In genomic region chr7:119330460-119331109, GRCm38 (mm10) we compare ENCODE assay signal across 14 mouse cellular contexts.
DNase-seq lines count a peak whose midpoint lies in the region; ATAC-seq lines count a peak whose summit lies in the region.
"Had no signal": no experiment of that assay in that cellular context is flagged by ENCODE, and none has a peak within 500 bp of the region (broad histone marks: within the 10 kb centered on the region; RNA-seq: fewer than 3 reads in every experiment).

No protein-coding gene starts in this region.

- intact Hi-C loops in left cerebral cortex, postnatal 25 days (cut with DNase I), result no loop called here
- intact Hi-C loops in left cerebral cortex, postnatal 14 days (cut with DNase I), result no loop called here

- peaks cover 79% of the 10 kb centered on the region for H3K27me3 ChIP-seq in forebrain, embryonic 10.5 days (ENCODE audit: poor library complexity, severe bottlenecking)
- H3K27me3 ChIP-seq in hindbrain, embryonic 13.5 days, result no peaks in the 10 kb centered on the region
- no peaks in the 10 kb centered on the region for H3K27me3 ChIP-seq in midbrain, embryonic 14.5 days (ENCODE audit: control insufficient read depth, insufficient read depth, low read length)
- H3K27me3 ChIP-seq: embryonic facial prominence, embryonic 15.5 days; liver, embryonic 15.5 days had no signal

- H3K9ac ChIP-seq in hindbrain, embryonic 13.5 days, result no peak overlapping the region
- no peak overlapping the region for H3K9ac ChIP-seq in midbrain, embryonic 14.5 days (replicated peaks; ENCODE audit: low read length)
- H3K9ac ChIP-seq: embryonic facial prominence, embryonic 15.5 days; liver, embryonic 15.5 days had no signal

- DNase-seq in ZHBTc4 (ENCODE audit: low read depth, low spot score), result peak; percentile 37
- DNase-seq in forebrain, embryonic 10.5 days (ENCODE audit: extremely low spot score, low spot score), result peak; percentile 16
- peak; percentile 63 for DNase-seq in midbrain, embryonic 14.5 days
- DNase-seq in left cerebral cortex, postnatal 25 days (ENCODE audit: low spot score in 2 of 2), result no peak
- DNase-seq in left cerebral cortex, postnatal 14 days (ENCODE audit: low spot score in 2 of 2), result no peak
- DNase-seq: adrenal gland, adult 2 months; kidney, adult 18-20 months; lung, postnatal 4 days; thymus, postnatal 14 days had no signal

- no peak overlapping the region for H3K4me3 ChIP-seq in forebrain, embryonic 10.5 days
- H3K4me3 ChIP-seq in hindbrain, embryonic 13.5 days, result no peak overlapping the region
- no peak overlapping the region for H3K4me3 ChIP-seq in midbrain, embryonic 14.5 days (replicated peaks; ENCODE audit: low read depth, low read length)
- H3K4me3 ChIP-seq: embryonic facial prominence, embryonic 15.5 days; layer of hippocampus, adult 2 months; liver, embryonic 15.5 days had no signal

- H3K4me1 ChIP-seq in forebrain, embryonic 10.5 days, result peaks cover 18% of the 10 kb centered on the region
- peaks cover 11% of the 10 kb centered on the region for H3K4me1 ChIP-seq in hindbrain, embryonic 13.5 days (replicated peaks)
- H3K4me1 ChIP-seq in midbrain, embryonic 14.5 days (ENCODE audit: control insufficient read depth, insufficient read depth, low read length), result peaks cover 17% of the 10 kb centered on the region; the same call in 1 of the 2 replicates
- H3K4me1 ChIP-seq: embryonic facial prominence, embryonic 15.5 days; liver, embryonic 15.5 days had no signal

- peak; percentile 88 for ATAC-seq in hindbrain, embryonic 13.5 days (ENCODE audit: low FRiP score)
- peak; percentile 40; the same call in 1 of the 2 replicates for ATAC-seq in midbrain, embryonic 14.5 days (ENCODE audit: low FRiP score, low TSS enrichment)
- no peak for ATAC-seq in activated CD4-positive, CD25-positive, alpha-beta regulatory T cell, adult 4 months

- no peak overlapping the region for H3K27ac ChIP-seq in forebrain, embryonic 10.5 days
- no peak overlapping the region for H3K27ac ChIP-seq in hindbrain, embryonic 13.5 days
- peak overlapping the region; percentile 32 for H3K27ac ChIP-seq in midbrain, embryonic 14.5 days (replicated peaks; ENCODE audit: low read depth, low read length)
- H3K27ac ChIP-seq: embryonic facial prominence, embryonic 15.5 days; layer of hippocampus, adult 2 months; liver, embryonic 15.5 days had no signal

- no peaks in the 10 kb centered on the region for H3K36me3 ChIP-seq in forebrain, embryonic 10.5 days (replicated peaks)
- H3K36me3 ChIP-seq in hindbrain, embryonic 13.5 days, result no peaks in the 10 kb centered on the region
- H3K36me3 ChIP-seq in midbrain, embryonic 14.5 days (ENCODE audit: control insufficient read depth, insufficient read depth, low read length), result no peaks in the 10 kb centered on the region
- H3K36me3 ChIP-seq: embryonic facial prominence, embryonic 15.5 days; liver, embryonic 15.5 days had no signal

- H3K4me2 ChIP-seq in hindbrain, embryonic 13.5 days, result no peak overlapping the region
- no peak overlapping the region for H3K4me2 ChIP-seq in midbrain, embryonic 14.5 days (ENCODE audit: low read length)
- H3K4me2 ChIP-seq: embryonic facial prominence, embryonic 15.5 days; liver, embryonic 15.5 days had no signal

- no peaks in the 10 kb centered on the region for H3K9me3 ChIP-seq in forebrain, embryonic 10.5 days
- no peaks in the 10 kb centered on the region for H3K9me3 ChIP-seq in hindbrain, embryonic 13.5 days
- H3K9me3 ChIP-seq in midbrain, embryonic 14.5 days (ENCODE audit: control insufficient read depth, low read length), result no peaks in the 10 kb centered on the region
- H3K9me3 ChIP-seq: embryonic facial prominence, embryonic 15.5 days; liver, embryonic 15.5 days had no signal

- WGBS in forebrain, embryonic 10.5 days, result 4% methylated on average over 5 of the region's 5 CpGs
- WGBS in hindbrain, embryonic 13.5 days, result 3% methylated on average over 5 of the region's 5 CpGs
- under 1% methylated on average over 5 of the region's 5 CpGs for WGBS in midbrain, embryonic 14.5 days

Comparison
In these comparisons a context has a peak if more than half of its experiments do, and no peak if none do; other contexts are left out.
1. DNase-seq: peak in ZHBTc4 (single experiment), forebrain, embryonic 10.5 days (single experiment) and midbrain, embryonic 14.5 days (single experiment); none in left cerebral cortex, postnatal 25 days (0 of 2) and left cerebral cortex, postnatal 14 days (0 of 2).